Mouse (Mus musculus) spleen, adult 2 months (tissue): ENCODE results near the gene Coq9. TPM values are rescaled to one million over a fixed set of nuclear protein-coding genes. Genes with fewer than 3 reads are reported as not detected.
"Not testable (repeated sequence)": the region's sequence is repeated elsewhere in the genome, so short reads cannot be mapped to it uniquely, and the experiment has no call there.

Experiments
- DNase-seq, 2 experiments: peaks; one replicate each; pipeline versions ENCODE4 v3.0.0 to v3.0.0-alpha.2; 2012 to 2021; ENCODE audit warnings: low spot score in 2 of 2, low read depth in 1 of 2
- H3K27ac ChIP-seq: fragments of 200-500 bp; 2 replicates; pipeline ENCODE4 v1.5.1; 2012; ENCODE audit warnings: low read length, inconsistent platforms; ENCODE audit not compliant: insufficient read depth
- H3K27me3 ChIP-seq: fragments of 200-500 bp; 2 replicates; pipeline ENCODE4 v1.6.1; 2012; ENCODE audit warnings: mild to moderate bottlenecking, moderate library complexity, low read length, inconsistent platforms; ENCODE audit not compliant: control insufficient read depth, insufficient read depth
- H3K36me3 ChIP-seq: fragments of 200-500 bp; 2 replicates; pipeline ENCODE4 v1.6.1; 2012; ENCODE audit warnings: mild to moderate bottlenecking, low read length, inconsistent platforms; ENCODE audit not compliant: control insufficient read depth, insufficient read depth
- H3K4me1 ChIP-seq: fragments of 200-500 bp; 2 replicates; pipeline ENCODE4 v1.6.1; 2011; ENCODE audit warnings: inconsistent platforms; ENCODE audit not compliant: control insufficient read depth, insufficient read depth, insufficient read length
- H3K4me3 ChIP-seq: fragments of 200-500 bp; 2 replicates; pipeline ENCODE4 v1.5.1; 2011; ENCODE audit warnings: mild to moderate bottlenecking, inconsistent platforms; ENCODE audit not compliant: insufficient read depth, insufficient read length; ENCODE audit errors: extremely low read depth
- CTCF ChIP-seq: fragments of 200-500 bp; IDR thresholded peaks from 2 replicates; pipeline ENCODE4 v1.5.1; 2011; ENCODE audit warnings: mild to moderate bottlenecking, inconsistent platforms; ENCODE audit not compliant: insufficient read depth, insufficient read length, insufficient replicate concordance; ENCODE audit errors: extremely low read depth
- POLR2A ChIP-seq: fragments of 200-500 bp; IDR thresholded peaks from 2 replicates; pipeline ENCODE4 v1.6.1; 2011; ENCODE audit warnings: low read depth, low read length, inconsistent platforms
- WGBS: fragments of 180-500 bp; shearing (Covaris S2); methylation state at CpG from one replicate; pipeline ENCODE4 v1.1.7; 2018; 5-methylcytosine and 5-hydroxymethylcytosine counted together
- polyA plus RNA-seq: library from polyadenylated mRNA; depleted of rRNA; stranded (reverse); fragments of >200 nt; gene quantifications from 2 replicates; pipeline ENCODE4 v1.2.3, GENCODE M21; 2012

Gene Coq9
- polyA plus RNA-seq, 1 experiment = 70.8 TPM

GRCm38 (mm10) chr8:94836456-94837240 lies 1.5 kb upstream of the Coq9 start:
- H3K36me3 ChIP-seq = peaks cover 1% of the 10 kb centered on the region; the same call in 1 of the 2 replicates
- no peak for TF ChIP-seq POLR2A
- no peak overlapping the region for H3K4me3 ChIP-seq
- no peak overlapping the region for H3K27ac ChIP-seq
- DNase-seq = no peak
- no peaks in the 10 kb centered on the region for H3K27me3 ChIP-seq
- WGBS = 75% methylated on average over 11 of the region's 11 CpGs
- peaks cover 4% of the 10 kb centered on the region; the same call in 1 of the 2 replicates for H3K4me1 ChIP-seq

GRCm38 (mm10) chr8:94838600-94838999 lies 479 bp downstream of the Coq9 start:
- WGBS = under 1% methylated on average over 24 of the region's 24 CpGs
- DNase-seq = peak; percentile 40 to 41
- H3K36me3 ChIP-seq = peaks cover 1% of the 10 kb centered on the region; the same call in 1 of the 2 replicates
- H3K27ac ChIP-seq = peak overlapping the region; percentile 91
- H3K4me1 ChIP-seq = peaks cover 4% of the 10 kb centered on the region; the same call in 1 of the 2 replicates
- no peak for TF ChIP-seq POLR2A
- TF ChIP-seq CTCF = no peak
- peak overlapping the region; percentile 88 for H3K4me3 ChIP-seq
- no peaks in the 10 kb centered on the region for H3K27me3 ChIP-seq

- peaks cover 4% of the 10 kb centered on the region; the same call in 1 of the 2 replicates for H3K4me1 ChIP-seq
- H3K36me3 ChIP-seq = peaks cover 12% of the 10 kb centered on the region
- no peak for TF ChIP-seq POLR2A
- TF ChIP-seq CTCF = no peak
- no peak for DNase-seq
- no peaks in the 10 kb centered on the region for H3K27me3 ChIP-seq
- H3K27ac ChIP-seq = no peak overlapping the region
- H3K4me3 ChIP-seq = no peak overlapping the region
- 79% methylated on average over 2 of the region's 2 CpGs for WGBS
These were observed 3.1 kb downstream of the Coq9 start for GRCm38 (mm10) chr8:94841183-94841582.

- Histone ChIP-seq H3K4me1 (no peaks in the 10 kb centered on the region), H3K4me3 (no peak overlapping the region), H3K27ac (no peak overlapping the region), H3K36me3 (peaks cover 17% of the 10 kb centered on the region), H3K27me3 (no peaks in the 10 kb centered on the region)
- DNase-seq = no peak
- TF ChIP-seq POLR2A = no peak
- TF ChIP-seq CTCF = no peak
- 91% methylated on average over 5 of the region's 5 CpGs for WGBS
These were observed 11.9 kb downstream of the Coq9 start for GRCm38 (mm10) chr8:94850049-94850448.

GRCm38 (mm10) chr8:94854761-94855160 lies 16.6 kb downstream of the Coq9 start:
- 93% methylated on average over 11 of the region's 11 CpGs for WGBS

GRCm38 (mm10) chr8:94857011-94857345 lies 18.9 kb downstream of the Coq9 start:
- Histone ChIP-seq H3K27me3 (no peaks in the 10 kb centered on the region), H3K4me3 (no peak overlapping the region), H3K27ac (no peak overlapping the region), H3K4me1 (peaks cover 5% of the 10 kb centered on the region; the same call in 1 of the 2 replicates), H3K36me3 (peaks cover 5% of the 10 kb centered on the region)
- no peak for DNase-seq
- WGBS = 33% methylated on average over 5 of the region's 5 CpGs
- no peak for TF ChIP-seq POLR2A
- TF ChIP-seq CTCF = no peak

More at GRCm38 (mm10) chr8:94854761-94855160, 16.6 kb downstream of the Coq9 start:
- H3K4me1 ChIP-seq, H3K27ac ChIP-seq, H3K4me3 ChIP-seq, DNase-seq, H3K27me3 ChIP-seq: not testable (repeated sequence)
- H3K36me3 ChIP-seq = peaks cover 14% of the 10 kb centered on the region
